Mouse (Mus musculus) neural tube, embryonic 13.5 days (tissue): ENCODE results near the gene 2310050C09Rik. TPM values are rescaled to one million over a fixed set of nuclear protein-coding genes. Genes with fewer than 3 reads are reported as not detected.

Experiments used
- ATAC-seq: fragments of 200-750 bp; cut with Nextera tagmentation; 2 replicates; pipeline ENCODE4 v1.8.0; 2017; ENCODE audit warnings: low read depth, mild to moderate bottlenecking, moderate TSS enrichment, moderate library complexity
- H3K27ac ChIP-seq: fragments of 300-500 bp; sonication (generic); replicated peaks from 2 replicates; pipeline ENCODE4 v1.5.1; 2015; ENCODE audit warnings: moderate library complexity, mild to moderate bottlenecking, inconsistent platforms
- H3K27me3 ChIP-seq: fragments of 300-500 bp; sonication (generic); 2 replicates; pipeline ENCODE4 v1.6.1; 2015; ENCODE audit warnings: mild to moderate bottlenecking, inconsistent platforms
- H3K36me3 ChIP-seq: fragments of 300-500 bp; sonication (generic); 2 replicates; pipeline ENCODE4 v1.6.1; 2015; ENCODE audit warnings: mild to moderate bottlenecking, inconsistent platforms
- H3K4me1 ChIP-seq: fragments of 300-500 bp; sonication (generic); replicated peaks from 2 replicates; pipeline ENCODE4 v1.6.1; 2015; ENCODE audit warnings: inconsistent platforms
- H3K4me2 ChIP-seq: fragments of 300-500 bp; sonication (generic); 2 replicates; pipeline ENCODE4 v1.6.1; 2015; ENCODE audit warnings: inconsistent platforms, mild to moderate bottlenecking, moderate library complexity
- H3K4me3 ChIP-seq: fragments of 300-500 bp; sonication (generic); 2 replicates; pipeline ENCODE4 v1.5.1; 2015; ENCODE audit warnings: mild to moderate bottlenecking, inconsistent platforms
- H3K9ac ChIP-seq: fragments of 300-500 bp; sonication (generic); 2 replicates; pipeline ENCODE4 v1.6.1; 2015; ENCODE audit warnings: moderate library complexity, mild to moderate bottlenecking, inconsistent platforms
- H3K9me3 ChIP-seq: fragments of 300-500 bp; sonication (generic); 2 replicates; pipeline ENCODE4 v1.6.1; 2016; ENCODE audit warnings: inconsistent platforms
- WGBS: fragments of 180-500 bp; shearing (Covaris S2); methylation state at CpG from one replicate; pipeline ENCODE4 v1.1.7; 2015; 5-methylcytosine and 5-hydroxymethylcytosine counted together
- polyA plus RNA-seq: library from polyadenylated mRNA; unstranded; fragments of >200 nt; fragmentation: Nextera tagmentation; extraction: Ambion mirVana; gene quantifications from 2 replicates; pipeline ENCODE4 v1.2.1, GENCODE M21; 2015

2310050C09Rik gene
- polyA plus RNA-seq = not detected in 2 replicates

DNA sequence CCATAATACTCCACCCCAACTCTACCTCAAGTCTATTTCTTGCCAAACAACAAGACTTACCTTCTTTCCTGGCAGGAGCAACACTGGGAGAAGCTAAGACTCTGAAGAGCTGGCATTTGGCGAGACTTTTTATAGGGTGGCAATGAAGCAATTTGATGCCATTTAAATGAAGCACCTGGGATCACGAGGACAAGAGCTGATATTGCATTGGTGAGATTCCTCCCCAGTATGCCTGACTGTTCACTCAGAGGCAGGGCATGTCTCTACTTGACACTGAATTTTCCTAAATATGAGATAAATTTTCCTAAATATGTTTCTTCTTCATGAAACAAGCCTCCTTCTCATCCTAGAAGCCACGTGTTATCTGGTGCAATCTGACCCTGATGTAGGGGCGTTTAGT, at the start of gene 2310050C09Rik:
2310050C09Rik (minus strand) TSS at position 101 of the 400 bp plus-strand sequence.
- H3K27me3 ChIP-seq = no peaks in the 10 kb centered on the region
- ATAC-seq = no peak
- H3K27ac ChIP-seq = no peak within 1 kb of the TSS
- WGBS = 78% methylated on average over 4 of the region's 4 CpGs
- no peaks in the 10 kb centered on the region for H3K36me3 ChIP-seq
- H3K9me3 ChIP-seq = no peaks in the 10 kb centered on the region
- no peak within 1 kb of the TSS for H3K9ac ChIP-seq
- H3K4me2 ChIP-seq = no peak within 1 kb of the TSS
- no peaks in the 10 kb centered on the region for H3K4me1 ChIP-seq
- no peak within 1 kb of the TSS for H3K4me3 ChIP-seq

DNA sequence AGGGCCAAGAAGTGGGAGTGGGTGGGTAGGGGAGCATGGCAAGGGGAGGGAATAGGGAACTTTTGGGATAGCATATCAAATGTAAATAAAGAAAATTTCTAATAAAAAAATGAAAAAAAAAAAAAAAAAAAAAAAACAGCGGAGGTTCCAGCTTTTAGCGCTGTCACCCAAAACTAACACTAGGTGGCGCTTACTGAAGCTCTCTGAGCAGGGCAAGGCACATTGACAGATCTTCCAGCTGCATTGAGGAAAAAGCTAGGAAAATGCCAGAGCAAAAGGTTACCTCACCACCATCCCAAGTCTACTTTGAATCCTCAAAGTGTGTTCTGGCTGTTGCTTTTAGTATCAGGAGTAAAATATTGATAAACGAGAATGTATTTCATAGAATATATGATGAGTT, 37.6 kb upstream of the 2310050C09Rik start:
- ATAC-seq = no peak
- Histone ChIP-seq H3K9ac (no peak overlapping the region), H3K36me3 (no peaks in the 10 kb centered on the region), H3K4me1 (no peaks in the 10 kb centered on the region), H3K27me3 (no peaks in the 10 kb centered on the region), H3K4me2 (no peak overlapping the region), H3K27ac (no peak overlapping the region), H3K4me3 (no peak overlapping the region), H3K9me3 (no peaks in the 10 kb centered on the region)
- 31% methylated on average over 4 of the region's 4 CpGs for WGBS

- H3K27me3 ChIP-seq = no peaks in the 10 kb centered on the region
- H3K4me1 ChIP-seq = no peaks in the 10 kb centered on the region
- no peak overlapping the region for H3K4me2 ChIP-seq
- H3K27ac ChIP-seq = no peak overlapping the region
- no peak overlapping the region for H3K4me3 ChIP-seq
- H3K9me3 ChIP-seq = no peaks in the 10 kb centered on the region
- no peak for ATAC-seq
- no peaks in the 10 kb centered on the region for H3K36me3 ChIP-seq
- no peak overlapping the region for H3K9ac ChIP-seq
- 65% methylated on average over 3 of the region's 3 CpGs for WGBS
These were observed 35.2 kb upstream of the 2310050C09Rik start for GRCm38 (mm10) chr3:92905182-92905581.

- H3K9me3 ChIP-seq = no peaks in the 10 kb centered on the region
- H3K4me3 ChIP-seq = no peak overlapping the region
- H3K4me1 ChIP-seq = no peaks in the 10 kb centered on the region
- WGBS = 37% methylated on average over 4 of the region's 4 CpGs
- H3K27ac ChIP-seq = no peak overlapping the region
- H3K4me2 ChIP-seq = no peak overlapping the region
- H3K9ac ChIP-seq = no peak overlapping the region
- no peak for ATAC-seq
- H3K36me3 ChIP-seq = no peaks in the 10 kb centered on the region
- no peaks in the 10 kb centered on the region for H3K27me3 ChIP-seq
These were observed 33.6 kb upstream of the 2310050C09Rik start for GRCm38 (mm10) chr3:92903640-92904039.

- Histone ChIP-seq H3K9ac (no peak overlapping the region), H3K36me3 (no peaks in the 10 kb centered on the region), H3K4me2 (no peak overlapping the region), H3K4me1 (no peaks in the 10 kb centered on the region), H3K27ac (no peak overlapping the region), H3K27me3 (no peaks in the 10 kb centered on the region), H3K4me3 (no peak overlapping the region), H3K9me3 (no peaks in the 10 kb centered on the region)
- WGBS = 19% methylated on average over 3 of the region's 3 CpGs
- no peak for ATAC-seq
These were observed 33.0 kb upstream of the 2310050C09Rik start for GRCm38 (mm10) chr3:92902992-92903391.

DNA sequence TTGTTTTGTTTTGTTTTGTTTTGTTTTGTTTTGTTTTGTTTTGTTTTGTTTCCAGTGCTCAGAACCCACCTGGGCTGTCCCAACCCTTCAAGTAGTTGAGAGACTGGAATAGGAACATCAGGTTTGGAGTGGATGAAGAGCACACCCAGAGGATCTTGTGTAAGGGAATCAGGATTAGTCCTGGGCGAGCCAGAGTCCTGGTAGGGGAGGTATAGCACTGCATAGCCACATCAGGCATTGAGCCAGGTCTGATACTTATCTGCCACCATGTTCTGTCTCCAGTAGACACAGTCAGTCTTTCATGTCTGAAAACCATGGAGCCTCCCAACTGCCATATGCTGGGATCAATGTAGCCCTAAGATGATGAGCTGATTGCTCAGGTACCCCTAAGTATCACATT, 24.5 kb upstream of the 2310050C09Rik start:
- 71% methylated on average over 1 of the region's 1 CpGs for WGBS
- no peak for ATAC-seq
- Histone ChIP-seq H3K9ac (no peak overlapping the region), H3K27ac (no peak overlapping the region), H3K4me2 (no peak overlapping the region), H3K27me3 (no peaks in the 10 kb centered on the region), H3K4me3 (no peak overlapping the region), H3K9me3 (no peaks in the 10 kb centered on the region), H3K4me1 (no peaks in the 10 kb centered on the region), H3K36me3 (no peaks in the 10 kb centered on the region)

DNA sequence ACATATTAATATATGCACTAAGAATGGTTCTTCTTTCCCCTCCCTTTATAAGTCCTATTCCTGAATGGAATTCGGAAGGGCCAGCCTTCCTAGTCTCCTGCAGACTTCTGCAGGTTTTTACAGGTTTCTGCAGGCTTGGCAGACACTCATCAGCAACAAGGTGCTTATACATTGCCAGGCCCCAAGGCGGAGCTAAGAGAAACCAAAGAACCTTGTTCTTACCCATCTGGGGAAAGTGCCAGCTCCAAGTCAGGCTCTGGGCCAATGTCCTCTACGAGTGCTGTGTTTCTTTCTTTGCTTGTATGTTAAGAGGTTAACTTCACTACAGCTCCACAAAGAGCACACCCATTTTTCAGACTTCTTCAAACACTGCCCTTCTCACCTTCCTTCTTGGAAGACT, 24.0 kb upstream of the 2310050C09Rik start:
- Histone ChIP-seq H3K27ac (no peak overlapping the region), H3K4me3 (no peak overlapping the region), H3K36me3 (no peaks in the 10 kb centered on the region), H3K9ac (no peak overlapping the region), H3K9me3 (no peaks in the 10 kb centered on the region), H3K4me2 (no peak overlapping the region), H3K4me1 (no peaks in the 10 kb centered on the region), H3K27me3 (no peaks in the 10 kb centered on the region)
- 79% methylated on average over 3 of the region's 3 CpGs for WGBS
- no peak for ATAC-seq

- H3K9me3 ChIP-seq = no peaks in the 10 kb centered on the region
- WGBS = 94% methylated on average over 3 of the region's 3 CpGs
- H3K4me1 ChIP-seq = no peaks in the 10 kb centered on the region
- H3K27ac ChIP-seq = no peak overlapping the region
- H3K9ac ChIP-seq = no peak overlapping the region
- ATAC-seq = no peak
- no peak overlapping the region for H3K4me2 ChIP-seq
- H3K36me3 ChIP-seq = no peaks in the 10 kb centered on the region
- H3K27me3 ChIP-seq = no peaks in the 10 kb centered on the region
- H3K4me3 ChIP-seq = no peak overlapping the region
These were observed 4.2 kb upstream of the 2310050C09Rik start for GRCm38 (mm10) chr3:92874180-92874579.

GRCm38 (mm10) chr3:92851186-92851585, 18.8 kb downstream of the 2310050C09Rik start, which contains the start of gene Lce1l:
Gene Lce1l, minus strand, starts transcription at chr3:92851286.
- ATAC-seq = no peak
- Histone ChIP-seq H3K4me3 (no peak within 1 kb of the TSS), H3K9me3 (no peaks in the 10 kb centered on the region), H3K4me2 (no peak within 1 kb of the TSS), H3K4me1 (no peaks in the 10 kb centered on the region), H3K36me3 (no peaks in the 10 kb centered on the region), H3K27ac (no peak within 1 kb of the TSS), H3K27me3 (no peaks in the 10 kb centered on the region), H3K9ac (no peak within 1 kb of the TSS)
- WGBS = 86% methylated on average over 3 of the region's 3 CpGs

DNA sequence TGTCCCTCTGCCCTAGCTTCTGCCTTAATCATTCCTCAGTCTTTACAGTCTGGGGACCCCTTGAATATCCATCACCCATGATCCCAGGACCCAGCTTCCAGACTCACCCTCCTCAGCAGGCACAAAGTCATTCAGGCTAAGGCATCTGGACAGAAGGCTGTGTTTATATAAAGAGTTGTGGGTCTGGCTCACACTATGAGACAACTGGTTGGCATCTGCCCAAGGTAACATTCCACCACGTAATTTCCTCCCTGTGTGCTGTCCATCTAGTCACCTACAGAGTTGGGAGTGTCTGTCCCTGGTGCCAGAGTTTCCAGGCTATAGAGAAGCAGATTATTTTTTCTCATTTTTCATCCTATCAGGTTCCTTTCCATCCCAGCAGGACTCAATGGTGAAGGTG, 42.9 kb downstream of the 2310050C09Rik start, which contains the start of gene Kprp:
Kprp (minus strand) TSS at position 140 of the 400 bp plus-strand sequence.
- Histone ChIP-seq H3K4me2 (no peak within 1 kb of the TSS), H3K9ac (no peak within 1 kb of the TSS), H3K9me3 (no peaks in the 10 kb centered on the region), H3K27ac (no peak within 1 kb of the TSS), H3K36me3 (no peaks in the 10 kb centered on the region), H3K27me3 (no peaks in the 10 kb centered on the region), H3K4me3 (no peak within 1 kb of the TSS), H3K4me1 (no peaks in the 10 kb centered on the region)
- WGBS = 60% methylated on average over 1 of the region's 1 CpGs
- no peak for ATAC-seq

DNA sequence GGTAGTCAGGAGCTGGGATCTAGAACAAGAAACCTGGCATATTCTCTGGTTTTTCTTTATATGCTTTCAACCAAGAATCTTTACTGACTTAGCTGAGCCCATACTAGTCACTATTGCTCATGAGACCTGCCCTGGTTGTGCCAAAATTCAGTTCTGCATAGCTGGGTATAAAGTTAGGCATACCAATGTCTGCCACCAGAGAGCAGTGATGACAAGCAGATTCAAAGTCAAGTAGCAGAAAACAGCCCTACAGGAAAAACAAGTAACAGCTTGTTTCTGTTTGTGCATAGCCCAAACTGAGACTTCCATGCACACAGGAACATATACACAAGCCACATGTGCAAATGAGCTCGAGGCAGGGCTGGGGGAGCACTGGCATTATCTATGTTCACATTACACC, 44.2 kb downstream of the 2310050C09Rik start:
- Histone ChIP-seq H3K9ac (no peak overlapping the region), H3K36me3 (no peaks in the 10 kb centered on the region), H3K4me2 (no peak overlapping the region), H3K4me3 (no peak overlapping the region), H3K9me3 (no peaks in the 10 kb centered on the region), H3K4me1 (no peaks in the 10 kb centered on the region), H3K27me3 (no peaks in the 10 kb centered on the region), H3K27ac (no peak overlapping the region)
- 43% methylated on average over 1 of the region's 1 CpGs for WGBS
- ATAC-seq = no peak
